Mouse (Mus musculus) olfactory bulb, adult 2 months (tissue): ENCODE data around the gene Nipbl.

Experiments
- CTCF ChIP-seq: fragments of 200-500 bp; IDR thresholded peaks from 2 replicates; pipeline ENCODE4 v1.5.1; 2012; ENCODE audit warnings: low read depth, mild to moderate bottlenecking, low read length, moderate library complexity; ENCODE audit not compliant: insufficient read depth
- POLR2A ChIP-seq: fragments of 200-500 bp; IDR thresholded peaks from 2 replicates; pipeline ENCODE4 v1.6.1; 2012; ENCODE audit warnings: mild to moderate bottlenecking, low read depth, low read length, moderate library complexity; ENCODE audit not compliant: insufficient read depth

DNA sequence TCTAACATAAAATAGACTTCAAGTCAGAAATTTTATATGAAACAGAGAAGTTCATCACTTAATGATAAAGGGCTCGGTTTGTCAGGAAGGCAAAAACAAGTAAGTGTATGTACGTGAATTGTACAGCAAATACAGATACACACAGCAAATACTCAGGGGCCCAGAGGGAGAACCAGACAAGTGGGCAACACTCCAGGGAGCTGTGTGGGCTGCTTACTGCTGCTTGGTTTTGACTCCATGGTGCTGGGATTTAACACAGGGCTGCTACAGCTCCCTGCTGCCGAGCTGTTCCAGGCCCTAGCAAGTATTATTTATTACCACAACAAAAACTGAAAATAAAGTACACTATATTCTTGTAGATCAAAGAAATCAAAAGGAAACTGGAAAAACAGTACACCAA is 177.1 kb downstream of the Nipbl start:
- TF ChIP-seq CTCF (no peak), POLR2A (no peak)
